Mouse (Mus musculus): ENCODE data around the gene P4ha3.

The P4ha3 gene

GRCm38 (mm10) chr7:100307872-100308653 lies 22.7 kb downstream of the P4ha3 start:
- no peak for DNase-seq (ENCODE audit: low spot score)

DNA sequence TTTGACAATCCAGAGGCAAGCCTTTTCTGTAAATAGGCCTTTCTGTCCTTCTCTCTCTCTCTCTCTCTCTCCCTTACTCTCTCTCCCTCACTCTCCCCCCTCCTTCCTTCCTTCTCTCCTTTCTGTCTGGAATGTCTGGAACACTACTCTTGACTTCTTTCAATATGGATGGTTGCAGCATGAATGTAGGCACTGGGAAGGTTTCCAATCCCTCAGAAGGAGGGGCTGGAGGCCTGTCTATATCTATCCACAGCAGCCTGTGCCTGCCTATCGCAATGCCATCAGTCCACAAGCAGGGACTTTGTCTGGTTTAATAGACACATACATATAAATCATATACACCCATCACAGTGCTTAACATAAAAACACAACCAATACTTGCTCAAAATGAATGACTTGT lies 23.9 kb downstream of the P4ha3 start:
- no peak for DNase-seq (ENCODE audit: low spot score)

DNA sequence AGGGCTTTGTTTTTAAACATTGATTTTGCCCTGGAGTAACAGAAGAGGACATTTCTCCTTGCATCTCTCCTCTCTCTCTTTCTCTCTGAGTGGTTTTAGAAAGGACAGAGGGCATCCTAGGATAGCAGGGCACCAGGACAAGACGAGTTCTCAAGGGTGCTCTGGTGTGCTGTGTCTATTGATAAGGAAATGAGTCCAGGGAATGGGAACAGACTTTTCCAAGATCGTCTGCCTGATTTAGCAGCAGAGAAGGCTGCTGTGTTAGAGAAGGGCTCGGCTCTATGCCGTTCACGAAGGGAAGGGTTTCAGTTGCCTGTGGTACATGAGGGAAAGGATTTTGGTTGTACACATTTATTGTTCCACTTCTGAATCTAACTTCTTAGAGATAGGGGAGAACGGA lies 24.4 kb downstream of the P4ha3 start:
- no peak for DNase-seq (ENCODE audit: low spot score)

GRCm38 (mm10) chr7:100310290-100310689 lies 25.0 kb downstream of the P4ha3 start:
- DNase-seq (ENCODE audit: low spot score) = no peak

- DNase-seq (ENCODE audit: low spot score) = no peak
Measured at GRCm38 (mm10) chr7:100312716-100313115, 27.4 kb downstream of the P4ha3 start.

- no peak for DNase-seq (ENCODE audit: low spot score)
Measured at GRCm38 (mm10) chr7:100316924-100317323, 31.6 kb downstream of the P4ha3 start.

GRCm38 (mm10) chr7:100317534-100317933 lies 32.2 kb downstream of the P4ha3 start:
- no peak for DNase-seq (ENCODE audit: low spot score)

GRCm38 (mm10) chr7:100323721-100324120 lies 38.4 kb downstream of the P4ha3 start:
- no peak for DNase-seq (ENCODE audit: low spot score)

- no peak for DNase-seq (ENCODE audit: low spot score)
Measured at GRCm38 (mm10) chr7:100325482-100325881, 40.2 kb downstream of the P4ha3 start.

GRCm38 (mm10) chr7:100327514-100327913 lies 42.2 kb downstream of the P4ha3 start:
- no peak for DNase-seq (ENCODE audit: low spot score)

GRCm38 (mm10) chr7:100328636-100329035 lies 43.3 kb downstream of the P4ha3 start:
- no peak for DNase-seq (ENCODE audit: low spot score)

DNA sequence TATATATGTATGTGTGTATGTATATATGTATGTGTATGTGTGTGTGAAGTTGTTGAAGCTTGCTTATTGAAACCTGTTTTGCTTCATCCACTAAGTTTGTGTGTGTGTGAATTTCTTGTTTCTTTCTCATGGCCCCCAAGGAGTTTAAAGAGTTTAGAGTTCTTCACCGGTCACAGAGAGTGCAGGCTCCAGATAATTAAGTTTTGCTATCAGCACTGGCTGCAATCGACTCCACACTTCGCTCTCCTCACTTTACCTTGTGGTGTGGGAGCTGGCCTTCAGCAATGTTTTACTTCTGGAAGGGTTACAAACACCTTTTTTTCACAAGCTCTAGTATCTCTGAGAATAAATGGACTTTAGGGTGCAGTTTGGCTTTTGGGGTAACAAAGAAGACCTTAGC lies 45.9 kb downstream of the P4ha3 start:
- no peak for DNase-seq (ENCODE audit: low spot score)

- DNase-seq (ENCODE audit: low spot score) = no peak
Measured at GRCm38 (mm10) chr7:100335921-100336320, 50.6 kb downstream of the P4ha3 start.

- DNase-seq (ENCODE audit: low spot score) = no peak
Measured at GRCm38 (mm10) chr7:100354984-100355383, 69.7 kb downstream of the P4ha3 start.

- DNase-seq (ENCODE audit: low spot score) = no peak
Measured at GRCm38 (mm10) chr7:100356324-100356723, 71.0 kb downstream of the P4ha3 start.

- no peak for DNase-seq (ENCODE audit: low spot score)
Measured at GRCm38 (mm10) chr7:100356768-100357167, 71.4 kb downstream of the P4ha3 start.

DNA sequence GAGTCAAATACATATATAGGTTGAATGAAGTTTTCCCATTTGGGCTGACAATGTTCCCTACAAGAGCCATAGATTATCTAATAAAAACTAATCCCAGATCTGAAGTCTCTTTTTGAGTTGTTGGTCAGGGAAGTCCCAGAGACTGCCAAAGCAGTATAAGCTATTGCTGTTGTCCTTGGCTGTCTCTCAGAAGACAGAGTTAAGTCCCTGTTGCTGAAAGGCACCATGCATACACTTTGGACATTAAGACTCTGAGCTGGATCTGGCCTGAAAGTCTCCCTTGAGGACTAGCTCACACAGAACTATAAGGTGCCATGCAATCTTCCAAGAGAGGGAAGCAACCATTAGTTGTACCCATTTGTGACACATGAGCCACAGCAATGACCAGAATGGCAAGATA lies 72.5 kb downstream of the P4ha3 start:
- no peak for DNase-seq (ENCODE audit: low spot score)

DNA sequence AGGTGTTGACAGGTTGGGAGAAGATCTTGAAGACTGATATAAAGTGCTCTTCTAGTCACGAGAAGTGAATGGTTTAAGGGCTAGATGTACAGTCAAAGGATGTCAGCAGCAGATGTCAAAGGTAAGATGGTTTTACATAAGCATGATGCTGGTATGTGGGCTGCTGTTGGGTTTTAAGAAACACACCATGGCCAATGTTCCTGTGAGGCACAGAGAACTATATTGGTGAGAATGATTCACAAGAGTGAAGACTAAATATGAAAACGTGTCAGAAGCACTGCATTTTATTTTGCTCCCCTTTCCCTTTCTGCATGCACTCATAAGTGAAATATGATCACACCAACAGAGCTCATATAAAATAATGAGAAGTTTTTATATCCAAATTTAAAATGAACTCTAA lies 77.8 kb downstream of the P4ha3 start:
- DNase-seq (ENCODE audit: low spot score) = no peak

DNA sequence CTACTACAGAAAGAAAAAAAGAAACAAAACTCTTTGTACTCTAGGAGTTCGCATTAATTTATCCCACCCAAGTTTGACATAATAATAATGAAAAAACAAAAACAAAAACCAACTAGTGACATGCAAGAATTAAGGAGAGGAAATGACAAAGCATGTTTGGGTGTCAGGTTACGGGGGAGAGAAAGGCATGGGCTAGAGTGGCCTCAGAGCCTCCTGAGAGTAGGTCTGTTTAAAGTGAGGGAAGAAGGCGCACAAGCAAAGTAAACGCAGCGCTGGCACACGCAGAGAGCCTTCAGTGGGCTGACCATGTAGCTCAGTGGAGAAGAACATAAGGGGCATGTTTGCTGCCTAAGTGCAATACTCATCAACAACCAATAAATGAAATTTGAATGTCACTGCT lies 79.6 kb downstream of the P4ha3 start:
- no peak for DNase-seq (ENCODE audit: low spot score)

Measured in urinary bladder, postnatal 10 days (tissue).